Mouse (Mus musculus) testis, postnatal 14 days (tissue): ENCODE measurements at regions not wholly inside any gene's neighbourhood (a gene's known extent, or its start where the extent isn't known, plus 50 kb on each side); places are given as distances from the start of the nearest gene placed in this dataset.

ENCODE experiments used
- DNase-seq: peaks from one replicate; pipeline ENCODE4 v3.0.0; 2021; ENCODE audit warnings: low spot score

DNA sequence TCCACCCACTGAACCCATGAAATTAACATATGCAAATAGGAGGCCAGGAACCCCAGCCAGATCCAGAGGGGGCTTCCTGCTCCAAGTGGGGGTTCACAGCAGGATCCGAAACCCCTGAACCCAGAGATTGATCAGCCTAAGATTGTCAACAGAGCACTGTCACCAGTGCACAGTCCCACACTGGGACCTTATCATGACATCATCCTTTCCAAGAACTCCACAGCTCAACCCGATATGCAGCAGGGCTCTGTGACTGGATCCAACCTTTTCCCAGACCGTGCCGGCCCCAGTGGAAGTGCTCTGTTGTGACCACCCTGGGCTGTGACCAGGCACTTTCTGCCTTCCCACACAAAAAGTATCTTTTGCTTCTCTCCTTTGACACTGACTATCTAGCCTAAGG lies 57.7 kb upstream of the Dio3 start:
- DNase-seq = no peak

DNA sequence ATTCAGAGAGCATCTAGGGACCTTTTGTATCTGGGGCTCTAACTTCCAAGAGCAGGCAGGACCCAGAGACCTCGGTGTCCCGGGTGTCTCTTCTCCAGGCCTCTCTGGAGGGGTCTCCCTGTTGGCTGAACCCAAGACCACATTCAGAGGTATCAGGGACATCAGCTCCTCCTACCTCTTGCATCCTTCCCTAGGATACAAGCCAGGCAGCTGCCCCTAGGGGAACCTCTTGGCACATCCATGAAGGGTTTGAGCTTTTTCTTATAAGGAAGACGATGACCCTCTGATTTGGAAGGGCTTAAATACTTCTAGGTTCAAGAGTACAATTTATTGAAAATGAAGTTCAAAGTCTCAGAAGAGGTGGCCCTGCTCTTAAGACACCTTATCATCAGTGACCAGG lies 57.2 kb upstream of the Dio3 start:
- no peak for DNase-seq

DNA sequence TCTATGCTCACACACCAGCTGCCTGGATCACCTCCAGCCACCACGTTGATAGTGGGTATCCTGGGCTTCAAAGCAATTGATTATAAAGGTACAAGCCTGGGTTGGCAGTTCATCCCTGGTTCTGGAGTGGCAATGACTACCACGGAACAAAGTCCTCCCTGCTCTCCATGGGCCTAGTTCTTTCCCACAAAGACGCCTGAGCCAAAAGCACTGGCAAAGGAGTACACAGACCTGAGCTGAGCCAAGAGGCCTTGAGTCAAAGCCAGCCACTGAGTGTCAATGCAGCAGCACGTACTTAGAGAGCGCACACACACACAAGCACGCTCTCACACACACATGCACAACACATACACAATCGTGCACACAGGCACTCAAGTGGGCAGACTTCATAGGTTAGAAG lies 54.6 kb upstream of the Dio3 start:
- no peak for DNase-seq

DNA sequence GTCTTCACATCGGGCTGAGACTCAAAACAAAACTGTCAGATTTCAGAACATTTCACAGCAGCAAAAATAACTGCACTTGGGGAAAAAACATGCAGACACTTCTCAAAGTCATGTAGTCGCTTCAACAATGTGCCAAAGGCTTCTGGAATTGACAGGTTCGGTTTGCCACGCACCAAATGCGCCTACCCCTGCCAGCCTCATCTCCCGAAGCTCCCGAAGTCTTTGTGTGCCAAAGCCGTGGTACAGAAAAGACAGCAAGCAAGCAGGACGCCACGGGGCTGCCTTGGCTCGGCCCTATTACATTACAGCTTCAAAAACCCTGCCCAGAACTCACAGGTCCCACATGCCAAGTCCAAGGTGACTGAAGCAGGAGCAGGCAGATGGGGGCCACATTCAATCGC lies 50.9 kb upstream of the Dio3 start:
- no peak for DNase-seq
